40 mouse cellular contexts compared by ENCODE assay signal in genomic region chr2:122221798-122222197, GRCm38 (mm10). TPM values are rescaled to one million over a fixed set of nuclear protein-coding genes. Genes with fewer than 3 reads are reported as not detected.
DNase-seq lines count a peak whose midpoint lies in the region; ATAC-seq lines count a peak whose summit lies in the region.
"Had no signal": no experiment of that assay in that cellular context is flagged by ENCODE, and none has a peak within 500 bp of the region (broad histone marks: within the 10 kb centered on the region; RNA-seq: fewer than 3 reads in every experiment).

No protein-coding gene starts in this region.

- H3K4me3 ChIP-seq in intestine, embryonic 15.5 days (replicated peaks): no peak overlapping the region
- no peak overlapping the region for H3K4me3 ChIP-seq in liver, embryonic 13.5 days (replicated peaks)
- H3K4me3 ChIP-seq: embryonic facial prominence, embryonic 13.5 days; erythroblast, embryonic 14.5 days; gastrocnemius, adult 2 months; limb, embryonic 10.5 days; limb, embryonic 15.5 days; lung, embryonic 15.5 days had no signal

- no peaks in the 10 kb centered on the region for H3K27me3 ChIP-seq in intestine, embryonic 15.5 days (replicated peaks)
- no peaks in the 10 kb centered on the region for H3K27me3 ChIP-seq in liver, embryonic 13.5 days
- H3K27me3 ChIP-seq: embryonic facial prominence, embryonic 13.5 days; limb, embryonic 15.5 days; lung, embryonic 15.5 days; Patski had no signal

- H3K27ac ChIP-seq in intestine, embryonic 15.5 days: 0 out of 2 replicates have a peak overlapping the region, but pooled peaks have one; percentile 22
- H3K27ac ChIP-seq in liver, embryonic 13.5 days: no peak overlapping the region
- H3K27ac ChIP-seq: embryonic facial prominence, embryonic 13.5 days; gastrocnemius, adult 2 months; kidney, postnatal 0 days; limb, embryonic 10.5 days; limb, embryonic 15.5 days; lung, embryonic 15.5 days had no signal

- peak; percentile 18 for DNase-seq in MN1 (ENCODE audit: low spot score)
- no peak for DNase-seq in liver, embryonic 13.5 days
- DNase-seq in ovary, postnatal 36 days (ENCODE audit: low spot score): no peak
- DNase-seq in adrenal gland, postnatal 36 days: no peak
- DNase-seq in T-cell, adult 2 months (ENCODE audit: low spot score): no peak
- DNase-seq: adrenal gland, postnatal 14 days; cerebellum, adult 11-12 months; cerebellum, adult 9-11 months; gastrocnemius, adult 2 months; gastrocnemius, postnatal 36 days; heart, postnatal 14 days; kidney, adult 2 months; kidney, postnatal 4 days; layer of hippocampus, postnatal 36 days; right cerebral cortex, adult 18-20 months; right cerebral cortex, postnatal 4 days had no signal

- peak; percentile 90 for ATAC-seq in intestine, embryonic 15.5 days
- peak; percentile 44; the same call in 1 of the 2 replicates for ATAC-seq in liver, embryonic 13.5 days (ENCODE audit: low read depth)
- ATAC-seq: forebrain, embryonic 16.5 days; hindbrain, embryonic 16.5 days; midbrain, embryonic 16.5 days; Patski had no signal

- H3K9ac ChIP-seq in intestine, embryonic 15.5 days: no peak overlapping the region
- no peak overlapping the region for H3K9ac ChIP-seq in liver, embryonic 13.5 days
- H3K9ac ChIP-seq: embryonic facial prominence, embryonic 13.5 days; limb, embryonic 15.5 days; lung, embryonic 15.5 days had no signal

- H3K4me2 ChIP-seq in intestine, embryonic 15.5 days (replicated peaks): no peak overlapping the region
- H3K4me2 ChIP-seq in liver, embryonic 13.5 days: no peak overlapping the region
- H3K4me2 ChIP-seq: embryonic facial prominence, embryonic 13.5 days; limb, embryonic 15.5 days; lung, embryonic 15.5 days; midbrain, embryonic 11.5 days had no signal

- no peaks in the 10 kb centered on the region for H3K4me1 ChIP-seq in intestine, embryonic 15.5 days (replicated peaks)
- H3K4me1 ChIP-seq in liver, embryonic 13.5 days (replicated peaks): peaks cover 63% of the 10 kb centered on the region
- H3K4me1 ChIP-seq: embryonic facial prominence, embryonic 13.5 days; limb, embryonic 10.5 days; limb, embryonic 15.5 days; lung, embryonic 15.5 days had no signal

- 18% methylated on average over 5 of the region's 5 CpGs for WGBS in intestine, embryonic 15.5 days
- 36% methylated on average over 5 of the region's 5 CpGs for WGBS in liver, embryonic 13.5 days (ENCODE audit: insufficient replicate concordance)

- H3K36me3 ChIP-seq in intestine, embryonic 15.5 days: no peaks in the 10 kb centered on the region
- H3K36me3 ChIP-seq in liver, embryonic 13.5 days: no peaks in the 10 kb centered on the region
- H3K36me3 ChIP-seq: embryonic facial prominence, embryonic 13.5 days; limb, embryonic 10.5 days; limb, embryonic 15.5 days; lung, embryonic 15.5 days had no signal

- H3K9me3 ChIP-seq in intestine, embryonic 15.5 days: no peaks in the 10 kb centered on the region
- H3K9me3 ChIP-seq in liver, embryonic 13.5 days (replicated peaks): no peaks in the 10 kb centered on the region; the same call in 1 of the 2 replicates
- H3K9me3 ChIP-seq: embryonic facial prominence, embryonic 13.5 days; limb, embryonic 10.5 days; limb, embryonic 15.5 days; lung, embryonic 15.5 days had no signal

RNA-seq across cellular contexts. Expression of gene Sord, which starts 12.8 kb away (rescaled TPM):
- 68.1 and 68.6 TPM in 2 replicates for polyA plus RNA-seq in intestine, embryonic 15.5 days (2015; fragmentation: Nextera tagmentation; extraction: Ambion mirVana)
- 146 and 178 TPM in 2 replicates for polyA plus RNA-seq in liver, embryonic 13.5 days (2015; fragmentation: Nextera tagmentation; extraction: Ambion mirVana)
- total RNA-seq in adrenal gland, postnatal 36 days (2021): 10 to 100 TPM; 75.8 to 96.2 TPM

RNA-seq across cellular contexts. Expression of gene Terb2, which starts 35.7 kb away (rescaled TPM):
- polyA plus RNA-seq in intestine, embryonic 15.5 days (2015; fragmentation: Nextera tagmentation; extraction: Ambion mirVana): not detected in 2 replicates
- polyA plus RNA-seq in liver, embryonic 13.5 days (2015; fragmentation: Nextera tagmentation; extraction: Ambion mirVana): not detected in 2 replicates
- not detected for total RNA-seq in adrenal gland, postnatal 36 days (2021)
- total RNA-seq: adrenal gland, postnatal 14 days; common myeloid progenitor, adult 5-6 weeks; gastrocnemius, adult 2 months; gastrocnemius, postnatal 36 days; heart, adult 8-10 months; heart, postnatal 14 days; layer of hippocampus, adult 8-10 months; layer of hippocampus, postnatal 36 days; left cerebral cortex, postnatal 10 days; megakaryocyte, adult 5-6 weeks; neutrophil, adult 5-6 weeks had no signal
- polyA plus RNA-seq: embryonic facial prominence, embryonic 13.5 days; erythroblast, embryonic 14.5 days; forebrain, embryonic 11.5 days; forebrain, embryonic 16.5 days; heart, embryonic 14.5 days; hindbrain, embryonic 11.5 days; hindbrain, embryonic 16.5 days; kidney, adult 2 months; kidney, postnatal 0 days; limb, embryonic 10.5 days; limb, embryonic 15.5 days; lung, embryonic 15.5 days; midbrain, embryonic 11.5 days; midbrain, embryonic 16.5 days; neural tube, embryonic 11.5 days; Patski; stomach, embryonic 14.5 days; thymus, postnatal 0 days had no signal

RNA-seq across cellular contexts. Expression of gene Patl2, which starts 35.8 kb away (rescaled TPM):
- not detected in 2 replicates for polyA plus RNA-seq in intestine, embryonic 15.5 days (2015; fragmentation: Nextera tagmentation; extraction: Ambion mirVana)
- polyA plus RNA-seq in liver, embryonic 13.5 days (2015; fragmentation: Nextera tagmentation; extraction: Ambion mirVana): 0.06 TPM in 2 replicates
- total RNA-seq in adrenal gland, postnatal 36 days (2021): not detected
- total RNA-seq: common myeloid progenitor, adult 5-6 weeks; gastrocnemius, adult 2 months; gastrocnemius, postnatal 36 days; heart, adult 8-10 months; heart, postnatal 14 days; megakaryocyte, adult 5-6 weeks; neutrophil, adult 5-6 weeks had no signal
- polyA plus RNA-seq: embryonic facial prominence, embryonic 13.5 days; erythroblast, embryonic 14.5 days; forebrain, embryonic 11.5 days; forebrain, embryonic 16.5 days; heart, embryonic 14.5 days; kidney, adult 2 months; limb, embryonic 10.5 days; limb, embryonic 15.5 days; lung, embryonic 15.5 days; midbrain, embryonic 11.5 days; midbrain, embryonic 16.5 days; neural tube, embryonic 11.5 days; stomach, embryonic 14.5 days had no signal
